Mouse (Mus musculus) heart, adult 9 months (tissue): ENCODE data around the gene Ugt1a5.

Experiments
- DNase-seq, 2 experiments: peaks; one replicate each; pipeline ENCODE4 v3.0.0; 2022; ENCODE audit warnings: low spot score in 2 of 2

The Ugt1a5 gene

GRCm38 (mm10) chr1:88262255-88262654 is 96.4 kb downstream of the Ugt1a5 start:
- peak in 1 of 2 experiments; percentile 30 for DNase-seq

- DNase-seq, result no peak
These were observed 97.1 kb downstream of the Ugt1a5 start for GRCm38 (mm10) chr1:88262961-88263360.

- no peak for DNase-seq
These were observed 98.0 kb downstream of the Ugt1a5 start for GRCm38 (mm10) chr1:88263778-88264177.

GRCm38 (mm10) chr1:88264237-88264868 is 98.5 kb downstream of the Ugt1a5 start:
- DNase-seq, result no peak

DNA sequence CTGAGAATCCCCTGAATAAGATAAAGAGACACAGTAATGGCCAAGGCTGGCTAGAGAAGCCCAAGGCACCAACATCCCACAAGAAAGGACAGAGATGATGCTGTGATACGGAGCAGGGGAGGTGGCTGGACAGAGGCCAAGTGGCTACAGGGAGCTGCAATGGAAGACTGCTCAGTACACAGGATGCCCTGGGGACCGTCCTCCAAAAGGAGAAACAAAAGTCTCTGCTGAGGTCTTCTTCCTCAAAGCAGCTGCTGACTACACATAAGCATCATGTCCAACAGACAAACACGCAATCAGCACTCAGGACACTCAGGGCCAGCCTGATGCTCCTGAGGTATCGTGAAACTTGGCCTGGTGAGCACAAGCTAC is 99.0 kb downstream of the Ugt1a5 start:
- DNase-seq, result no peak

GRCm38 (mm10) chr1:88266123-88266522 is 100.3 kb downstream of the Ugt1a5 start:
- DNase-seq, result no peak

GRCm38 (mm10) chr1:88267489-88267888 is 101.7 kb downstream of the Ugt1a5 start:
- no peak for DNase-seq

- DNase-seq, result no peak
These were observed 102.3 kb downstream of the Ugt1a5 start for GRCm38 (mm10) chr1:88268070-88268469.
